In the genomic region with DNA sequence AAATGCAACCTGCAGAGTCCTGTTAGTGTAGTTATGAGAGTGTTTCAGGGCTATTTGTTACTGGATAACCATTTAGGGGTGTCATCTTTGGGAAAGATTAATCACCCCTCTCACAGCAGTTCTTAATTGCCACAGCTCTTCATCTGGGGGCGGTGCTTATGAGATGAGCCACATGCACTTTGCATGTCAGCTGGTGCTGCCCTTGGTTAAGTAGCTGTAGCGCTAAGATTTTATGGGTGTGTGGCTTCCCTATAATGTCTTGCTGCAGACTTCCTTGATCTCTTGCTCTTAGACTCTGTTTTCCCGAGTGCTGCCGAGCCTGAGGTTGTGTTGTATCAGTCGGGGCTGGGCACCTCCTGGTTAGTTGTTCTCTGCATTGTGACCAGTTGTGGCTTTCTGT, we compare ENCODE assay signal across 17 mouse cellular contexts. TPM values are rescaled to one million over a fixed set of nuclear protein-coding genes. Genes with fewer than 3 reads are reported as not detected.
DNase-seq lines count a peak whose midpoint lies in the region; ATAC-seq lines count a peak whose summit lies in the region.
"Had no signal": no experiment of that assay in that cellular context is flagged by ENCODE, and none has a peak within 500 bp of the region (broad histone marks: within the 10 kb centered on the region; RNA-seq: fewer than 3 reads in every experiment).

No protein-coding gene starts in this region.

- peak; percentile 83 for DNase-seq in heart, adult 11 months
- DNase-seq in heart, adult 9 months (ENCODE audit: low spot score in 2 of 2) = no peak
- DNase-seq in thymus, postnatal 0 days (ENCODE audit: low spot score) = peak; percentile 31
- DNase-seq in thymus, postnatal 14 days = no peak
- no peak for DNase-seq in right cerebral cortex, postnatal 25 days
- no peak for DNase-seq in gastrocnemius, postnatal 10 days
- DNase-seq: adrenal gland, postnatal 36 days; cerebellum, adult 8-10 months; gastrocnemius, postnatal 14 days; layer of hippocampus, postnatal 36 days; liver, embryonic 13.5 days; lung, embryonic 14.5 days; lung, postnatal 4 days; spleen, adult 18-20 months had no signal

- peak; percentile 29; the same call in 1 of the 2 replicates for ATAC-seq in megakaryocyte progenitor cell, adult 5-6 weeks (replicated peaks; ENCODE audit: poor library complexity)
- ATAC-seq: forebrain, embryonic 13.5 days; midbrain, embryonic 13.5 days had no signal

RNA-seq across cellular contexts. Expression of a gene that starts 58.2 kb away (rescaled TPM):
- polyA plus RNA-seq in thymus, postnatal 0 days (2015; fragmentation: Nextera tagmentation; extraction: Ambion mirVana) = 66.5 and 69.4 TPM in 2 replicates
- 27.1 and 36.3 TPM in 2 replicates for total RNA-seq in megakaryocyte progenitor cell, adult 5-6 weeks (2015)
- 21.9 and 22.3 TPM in 2 replicates for total RNA-seq in megakaryocyte progenitor cell, adult 5-6 weeks (2017)
- 10 to 100 TPM; 38.4 to 45.3 TPM for total RNA-seq in gastrocnemius, postnatal 10 days (2021)

RNA-seq across cellular contexts. Expression of a gene that starts 58.3 kb away (rescaled TPM):
- 28.0 and 29.2 TPM in 2 replicates for polyA plus RNA-seq in thymus, postnatal 0 days (2015; fragmentation: Nextera tagmentation; extraction: Ambion mirVana)
- total RNA-seq in megakaryocyte progenitor cell, adult 5-6 weeks (2015) = 40.3 and 53.4 TPM in 2 replicates
- 44.4 and 57.8 TPM in 2 replicates for total RNA-seq in megakaryocyte progenitor cell, adult 5-6 weeks (2017)
- total RNA-seq in gastrocnemius, postnatal 10 days (2021) = 1 to 10 TPM; 3.9 to 4.1 TPM

Comparison
In these comparisons a context has a peak if more than half of its experiments do, and no peak if none do; other contexts are left out.
1. DNase-seq: peak in heart, adult 11 months (single experiment) and thymus, postnatal 0 days (single experiment); none in heart, adult 9 months (0 of 2), thymus, postnatal 14 days (single experiment), right cerebral cortex, postnatal 25 days (single experiment) and gastrocnemius, postnatal 10 days (single experiment).
2. RNA of a gene that starts 58.3 kb away (total RNA-seq): 40.3 to 57.8 TPM in megakaryocyte progenitor cell, adult 5-6 weeks; 3.9 to 4.1 TPM in gastrocnemius, postnatal 10 days; every median in the first group is over 4 times any median in the second.